Mouse (Mus musculus) T-helper 17 cell (primary cell): Measurements from ENCODE around the gene Ddx59.

Experiments
- in situ Hi-C, 2 experiments: fragments of 300-600 bp; cut with MboI, MseI; formaldehyde crosslinking; loops; 1 replicate in 1 of 2; 2 replicates in 1 of 2; pipeline ENCODE4 v1.15.1; 2025; ENCODE audit warnings: high pct_unique_total_duplicates in 2 of 2

Ddx59 gene

DNA sequence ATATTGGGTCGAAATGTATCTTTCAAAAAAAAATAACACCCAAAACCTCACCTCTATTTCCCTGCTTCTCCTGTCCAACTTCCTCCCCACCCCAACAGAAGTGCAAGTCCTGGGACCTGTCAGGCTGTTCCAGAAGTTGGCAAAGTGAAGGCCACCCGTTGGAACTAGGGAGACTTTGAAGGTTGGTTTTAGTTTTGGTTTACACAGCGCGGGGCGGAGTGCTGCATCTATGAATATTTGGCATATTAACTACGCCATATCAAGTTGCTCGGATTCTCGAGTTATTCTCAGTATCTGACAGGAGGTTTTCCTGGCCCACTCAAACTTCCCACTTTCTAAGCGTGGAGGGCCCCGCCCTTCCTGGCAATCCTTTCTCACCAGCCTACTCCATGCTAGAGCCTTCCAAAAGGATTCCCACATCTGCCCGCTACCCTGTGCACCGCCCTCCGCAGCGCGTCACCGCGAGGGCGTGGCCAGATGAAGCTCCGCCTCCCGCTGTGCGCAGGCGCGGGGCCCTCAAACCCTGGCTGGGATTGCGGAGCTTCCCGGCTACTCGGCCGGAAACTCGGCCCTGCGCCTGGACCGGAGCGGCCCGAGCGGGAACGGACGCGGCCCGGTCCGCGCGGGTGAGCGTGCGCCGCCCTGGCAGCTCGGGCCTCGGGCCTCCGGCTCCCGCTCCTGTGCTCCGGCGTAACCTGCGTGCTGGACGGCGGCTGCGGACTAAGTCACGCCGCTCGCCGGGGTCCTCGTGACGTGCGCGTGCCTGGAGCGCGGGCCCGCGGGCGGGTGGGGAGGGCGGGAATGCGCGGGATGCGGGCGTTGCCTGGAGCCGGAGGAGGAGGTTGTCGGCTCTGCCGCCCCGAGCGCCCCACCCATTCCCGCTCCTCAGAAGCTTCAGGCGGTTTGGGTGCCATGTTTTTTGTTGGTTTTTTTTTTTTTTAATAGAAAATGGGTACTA is at the start of gene Ddx59:
Gene Ddx59 (plus strand): TSS at position 474 of the 958 bp plus-strand sequence.
- in situ Hi-C loops = no loop called here

- in situ Hi-C loops = no loop called here
Measured at GRCm38 (mm10) chr1:136365986-136366385, 49.1 kb upstream of the Ddx59 start.

- in situ Hi-C loops = no loop called here
Measured at GRCm38 (mm10) chr1:136379261-136379660, 35.8 kb upstream of the Ddx59 start.

DNA sequence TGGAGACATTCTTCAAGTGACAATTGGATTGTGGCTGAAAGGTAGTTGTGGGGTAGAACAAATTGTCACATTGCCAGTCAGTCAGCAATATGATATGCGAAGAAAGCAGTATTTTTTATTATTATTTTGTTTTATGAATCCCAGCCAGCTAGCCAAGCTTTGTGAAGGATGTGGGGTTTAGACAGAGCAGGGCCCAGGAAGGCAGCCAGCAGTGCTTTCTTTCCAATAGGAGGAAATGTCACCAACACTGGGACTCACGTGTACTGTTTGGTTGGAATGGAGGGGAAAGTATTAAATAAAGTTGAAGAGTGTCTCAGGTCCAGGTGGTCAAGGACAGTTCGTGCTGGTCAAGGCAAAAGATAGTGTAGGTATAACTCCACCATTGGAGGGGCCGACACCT is 34.9 kb upstream of the Ddx59 start:
- in situ Hi-C loops = no loop called here

DNA sequence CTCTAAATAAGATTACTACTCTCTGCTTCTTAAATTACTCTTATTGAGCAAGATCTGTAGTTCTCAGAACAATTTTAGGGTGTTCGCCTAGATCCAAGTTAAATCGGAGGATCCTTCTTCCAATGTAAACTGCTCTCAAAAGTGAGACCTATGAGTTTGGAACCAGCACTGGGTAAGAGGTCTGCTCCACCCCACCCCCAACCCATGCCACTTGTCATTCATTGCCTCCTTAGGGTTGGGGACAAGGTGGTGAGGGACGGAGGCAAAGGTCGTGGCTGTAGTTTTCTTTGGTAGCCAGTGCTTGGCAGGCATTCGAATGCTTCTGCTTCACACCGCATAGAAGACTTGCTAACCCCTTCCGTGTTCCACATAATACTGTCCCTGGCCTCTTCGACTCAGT is 34.5 kb upstream of the Ddx59 start:
- in situ Hi-C loops = no loop called here

- in situ Hi-C loops = no loop called here
Measured at GRCm38 (mm10) chr1:136381169-136381568, 33.9 kb upstream of the Ddx59 start.

DNA sequence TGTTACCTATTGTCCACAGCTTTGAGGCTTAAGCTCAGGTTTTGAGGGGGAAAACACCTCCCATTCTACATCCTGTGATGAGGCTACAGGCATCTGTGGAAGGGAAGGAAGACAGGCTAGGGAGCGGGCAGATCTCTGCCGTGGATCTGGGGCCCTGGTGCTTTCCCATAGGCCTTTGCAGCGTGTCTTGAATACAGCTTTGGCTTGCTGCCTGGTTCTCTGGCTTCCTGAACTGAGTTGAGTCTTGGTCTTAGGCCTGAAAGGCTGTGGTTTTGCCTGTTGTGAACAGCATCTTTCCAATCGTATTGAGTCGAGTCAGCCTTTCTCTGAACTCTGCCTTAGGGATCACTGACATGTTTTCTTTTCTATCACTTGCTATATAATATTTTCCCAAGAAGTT is 33.5 kb upstream of the Ddx59 start:
- in situ Hi-C loops = no loop called here

- in situ Hi-C loops = no loop called here
Measured at GRCm38 (mm10) chr1:136386914-136387313, 28.2 kb upstream of the Ddx59 start.

DNA sequence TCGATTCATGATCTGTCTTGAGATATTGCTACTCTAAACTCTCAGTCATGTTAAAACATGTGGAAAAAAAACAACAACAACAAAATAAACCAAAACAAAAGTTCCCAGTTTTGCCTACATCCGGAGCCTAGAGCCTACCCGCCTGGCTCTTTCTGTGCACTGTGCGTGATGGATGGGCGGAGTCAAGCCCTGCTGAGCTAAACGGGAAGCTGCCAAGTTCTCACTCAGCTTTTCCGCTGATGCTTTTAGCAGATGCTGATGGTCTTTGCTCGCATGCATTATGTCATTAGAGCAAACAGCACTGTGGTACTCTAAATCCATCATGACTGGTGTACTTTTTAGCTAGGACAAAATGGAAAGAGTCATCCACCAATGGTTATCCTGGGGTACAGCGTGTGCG is 20.6 kb upstream of the Ddx59 start:
- in situ Hi-C loops = no loop called here

DNA sequence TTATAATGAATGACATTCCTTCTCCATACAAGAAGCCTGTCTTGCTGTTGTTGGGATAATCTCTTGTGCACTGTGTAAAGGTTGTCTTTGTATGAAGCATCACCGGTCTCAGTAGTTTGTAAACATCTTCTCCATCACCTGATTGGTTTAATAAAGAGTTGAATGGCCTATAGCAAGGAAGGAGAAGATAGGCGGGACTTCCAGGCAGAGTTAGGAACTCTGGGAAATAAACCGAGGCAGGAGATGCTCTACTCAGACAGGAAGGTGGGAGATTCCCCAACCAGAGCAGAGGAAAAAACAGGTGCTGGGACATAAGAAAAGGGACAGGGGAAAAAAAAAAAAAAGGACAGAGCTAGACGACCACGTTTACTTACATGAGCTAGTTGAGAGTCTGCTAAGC is 20.0 kb upstream of the Ddx59 start:
- in situ Hi-C loops = no loop called here

- in situ Hi-C loops = no loop called here
Measured at GRCm38 (mm10) chr1:136401281-136401680, 13.8 kb upstream of the Ddx59 start.

GRCm38 (mm10) chr1:136409631-136410030 is 5.4 kb upstream of the Ddx59 start:
- in situ Hi-C loops = no loop called here

- in situ Hi-C loops = no loop called here
Measured at GRCm38 (mm10) chr1:136415756-136416126, 670 bp downstream of the Ddx59 start.

- in situ Hi-C loops = no loop called here
Measured at GRCm38 (mm10) chr1:136418393-136418792, 3.3 kb downstream of the Ddx59 start.

DNA sequence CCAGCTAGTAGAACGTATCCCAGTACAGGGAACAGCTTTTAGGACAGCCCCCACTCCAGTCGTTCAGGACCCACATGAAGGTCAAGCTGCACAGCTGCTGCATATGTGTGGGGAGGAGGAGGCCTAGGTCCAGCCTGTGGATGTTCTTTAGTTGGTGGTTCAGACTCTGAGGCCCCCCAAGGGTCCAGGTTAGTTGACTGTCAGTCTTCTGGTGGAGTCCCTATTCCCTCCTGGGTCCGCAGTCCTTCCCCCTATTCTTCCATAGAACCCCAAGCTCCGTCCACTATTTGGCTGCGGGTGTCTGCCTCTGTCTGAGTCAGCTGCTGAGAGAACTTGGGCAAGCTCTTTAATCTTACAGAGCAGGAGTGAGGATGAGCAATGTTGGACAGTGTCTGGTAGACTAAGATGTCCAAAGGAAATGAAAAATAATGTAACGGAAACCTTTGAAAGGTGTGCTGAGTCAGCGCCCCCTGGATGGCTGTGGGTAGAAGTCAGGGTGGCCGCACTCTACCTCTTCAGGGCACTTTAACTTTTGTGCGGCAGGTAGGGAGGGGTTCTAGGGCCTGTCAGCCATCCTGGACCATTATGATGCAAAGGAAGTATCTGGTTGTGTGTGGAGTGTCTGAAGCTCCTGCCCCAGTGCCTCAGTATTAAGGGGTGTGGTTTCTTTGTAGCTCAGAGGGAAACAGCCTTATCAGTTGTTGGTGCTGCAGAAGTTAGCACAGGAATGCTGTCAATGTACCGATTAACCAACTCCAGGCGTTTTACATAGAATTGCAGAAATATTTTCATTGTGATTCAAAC is 12.3 kb downstream of the Ddx59 start:
- in situ Hi-C loops = no loop called here

DNA sequence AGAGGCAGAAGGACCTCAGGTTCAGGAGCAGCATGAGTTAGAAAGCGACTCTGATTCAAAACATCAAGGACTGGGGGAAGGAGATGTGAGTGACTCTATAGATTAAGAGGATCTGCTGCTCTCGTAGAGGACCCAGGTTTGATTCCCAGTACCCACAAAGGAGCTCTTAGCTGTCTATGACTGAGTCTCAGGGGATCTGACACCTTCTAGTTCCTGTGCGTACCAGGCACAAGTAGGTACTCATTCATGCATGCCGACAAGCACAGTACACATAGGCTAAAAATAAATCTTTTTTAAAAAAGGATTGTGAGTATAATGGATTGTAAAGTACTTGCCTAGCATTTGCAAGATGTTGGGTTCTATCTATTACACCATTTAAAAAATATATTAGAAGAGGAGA is 13.9 kb downstream of the Ddx59 start:
- in situ Hi-C loops = no loop called here

GRCm38 (mm10) chr1:136430126-136430818 is 15.2 kb downstream of the Ddx59 start:
- in situ Hi-C loops = no loop called here

DNA sequence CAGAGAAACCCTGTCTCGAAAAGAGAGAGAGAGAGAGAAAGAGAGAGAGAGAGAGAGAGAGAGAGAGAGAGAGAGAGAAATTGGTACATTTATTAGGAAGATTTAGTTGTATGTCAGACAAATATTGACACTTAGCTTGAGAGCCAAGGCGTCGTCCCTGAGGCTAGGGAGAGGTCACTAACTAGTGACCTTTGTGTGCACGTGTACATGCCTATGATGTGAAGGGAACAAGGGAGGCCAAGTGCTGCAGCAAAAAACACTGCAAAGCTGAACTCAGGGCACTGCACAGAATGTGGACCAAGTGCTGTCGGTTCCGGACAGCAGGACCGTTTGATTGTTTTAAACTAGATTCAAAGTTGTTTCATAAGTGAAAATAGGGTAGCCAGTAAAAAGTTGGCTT is 25.7 kb downstream of the Ddx59 start:
- in situ Hi-C loops = no loop called here

- in situ Hi-C loops = no loop called here
Measured at GRCm38 (mm10) chr1:136442809-136443208, 27.7 kb downstream of the Ddx59 start.

DNA sequence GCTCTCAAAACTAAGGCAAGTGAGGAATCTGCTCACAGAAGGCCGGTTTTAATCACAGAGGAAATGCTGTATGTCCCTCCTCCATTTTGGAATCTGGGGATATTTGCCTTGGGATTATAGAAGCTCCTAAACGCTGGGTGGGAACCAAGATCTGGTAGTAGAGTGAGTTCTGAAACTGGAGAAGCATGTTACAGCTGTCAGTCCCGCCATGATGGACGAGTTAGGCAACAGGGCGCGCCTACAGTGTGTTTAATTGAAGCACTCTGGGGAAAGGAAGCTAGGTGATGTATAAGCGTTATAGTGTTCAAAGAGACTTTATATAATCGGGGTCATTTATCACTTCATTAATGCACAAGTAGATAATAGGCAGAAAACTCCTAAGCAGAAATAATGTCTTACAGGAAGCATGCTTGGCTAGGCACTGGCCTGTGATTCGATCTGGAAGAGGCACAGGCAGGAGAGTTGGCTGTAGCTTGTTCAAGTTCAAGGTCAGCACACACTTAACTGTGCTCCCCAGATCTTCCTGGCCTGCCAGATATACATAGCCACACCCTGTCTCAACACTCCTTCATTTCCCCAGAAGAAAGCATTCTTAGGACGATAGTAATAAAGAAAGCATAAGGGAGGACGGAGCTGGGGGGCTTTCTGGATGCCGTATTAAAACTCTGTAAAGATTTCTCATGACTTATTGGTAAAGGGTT is 29.6 kb downstream of the Ddx59 start:
- in situ Hi-C loops = no loop called here

- in situ Hi-C loops = no loop called here
Measured at GRCm38 (mm10) chr1:136446933-136447332, 31.9 kb downstream of the Ddx59 start.
